Mouse (Mus musculus) heart, adult 2 months (tissue): ENCODE results near the gene Rasa2. TPM values are rescaled to one million over a fixed set of nuclear protein-coding genes. Genes with fewer than 3 reads are reported as not detected.

Source experiments
- DNase-seq, 2 experiments: peaks; one replicate each; pipeline ENCODE4 v3.0.0; 2021
- H3K27ac ChIP-seq: fragments of 200-600 bp; 2 replicates; pipeline ENCODE4 v1.8.1; 2022
- H3K27me3 ChIP-seq: fragments of 200-500 bp; 2 replicates; pipeline ENCODE4 v1.6.1; 2012; ENCODE audit warnings: mild to moderate bottlenecking, low read length, inconsistent platforms, mixed read lengths; ENCODE audit not compliant: control insufficient read depth, insufficient read depth
- H3K36me3 ChIP-seq: fragments of 200-500 bp; 2 replicates; pipeline ENCODE4 v1.6.1; 2012; ENCODE audit warnings: low read length, inconsistent platforms; ENCODE audit not compliant: control insufficient read depth, insufficient read depth
- H3K4me1 ChIP-seq: fragments of 200-500 bp; 2 replicates; pipeline ENCODE4 v1.6.1; 2011; ENCODE audit warnings: low read length; ENCODE audit not compliant: control insufficient read depth, insufficient read depth
- H3K4me3 ChIP-seq: fragments of 200-600 bp; 2 replicates; pipeline ENCODE4 v1.8.1; 2022
- H3K79me2 ChIP-seq: fragments of 200-500 bp; replicated peaks from 2 replicates; pipeline ENCODE4 v1.6.1; 2012; ENCODE audit warnings: mild to moderate bottlenecking, inconsistent platforms, low read length, moderate library complexity, mixed read lengths; ENCODE audit not compliant: control insufficient read depth, insufficient read depth
- H3K9ac ChIP-seq: fragments of 200-500 bp; 2 replicates; pipeline ENCODE4 v1.6.1; 2012; ENCODE audit warnings: low read depth, mild to moderate bottlenecking, control low read depth, inconsistent platforms, low read length, mixed read lengths
- CTCF ChIP-seq: fragments of 200-600 bp; IDR thresholded peaks from 2 replicates; pipeline ENCODE4 v1.8.1; 2022; ENCODE audit warnings: antibody characterized with exemption, mild to moderate bottlenecking, moderate library complexity
- EP300 ChIP-seq: fragments of 200-500 bp; IDR thresholded peaks from 2 replicates; pipeline ENCODE4 v1.6.1; 2011; ENCODE audit warnings: low read depth, low read length, control low read depth; ENCODE audit not compliant: insufficient read depth
- POLR2A ChIP-seq: fragments of 200-500 bp; IDR thresholded peaks from 2 replicates; pipeline ENCODE4 v1.6.1; 2011; ENCODE audit warnings: mild to moderate bottlenecking, low read depth, low read length, control low read depth; ENCODE audit not compliant: insufficient read depth
- WGBS: fragments of 180-500 bp; shearing (Covaris S2); methylation state at CpG from one replicate; pipeline ENCODE4 v1.1.7; 2018; 5-methylcytosine and 5-hydroxymethylcytosine counted together
- intact Hi-C: fragments of 180-260 bp; cut with DNase I; formaldehyde crosslinking; loops from one replicate; pipeline ENCODE4 v1.15.1; 2025
- polyA plus RNA-seq: library from polyadenylated mRNA; depleted of rRNA; stranded (reverse); fragments of >200 nt; gene quantifications from 2 replicates; pipeline ENCODE4 v1.2.3, GENCODE M21; 2012; rRNA removed
- total RNA-seq, 2 experiments: library from RNA; stranded (reverse); gene quantifications; 2 replicates each; pipeline ENCODE4 v1.2.3; 2021

Gene Rasa2
- total and polyA plus RNA-seq, 3 experiments: 2.1 to 6.0 (median 5.5) TPM

DNA sequence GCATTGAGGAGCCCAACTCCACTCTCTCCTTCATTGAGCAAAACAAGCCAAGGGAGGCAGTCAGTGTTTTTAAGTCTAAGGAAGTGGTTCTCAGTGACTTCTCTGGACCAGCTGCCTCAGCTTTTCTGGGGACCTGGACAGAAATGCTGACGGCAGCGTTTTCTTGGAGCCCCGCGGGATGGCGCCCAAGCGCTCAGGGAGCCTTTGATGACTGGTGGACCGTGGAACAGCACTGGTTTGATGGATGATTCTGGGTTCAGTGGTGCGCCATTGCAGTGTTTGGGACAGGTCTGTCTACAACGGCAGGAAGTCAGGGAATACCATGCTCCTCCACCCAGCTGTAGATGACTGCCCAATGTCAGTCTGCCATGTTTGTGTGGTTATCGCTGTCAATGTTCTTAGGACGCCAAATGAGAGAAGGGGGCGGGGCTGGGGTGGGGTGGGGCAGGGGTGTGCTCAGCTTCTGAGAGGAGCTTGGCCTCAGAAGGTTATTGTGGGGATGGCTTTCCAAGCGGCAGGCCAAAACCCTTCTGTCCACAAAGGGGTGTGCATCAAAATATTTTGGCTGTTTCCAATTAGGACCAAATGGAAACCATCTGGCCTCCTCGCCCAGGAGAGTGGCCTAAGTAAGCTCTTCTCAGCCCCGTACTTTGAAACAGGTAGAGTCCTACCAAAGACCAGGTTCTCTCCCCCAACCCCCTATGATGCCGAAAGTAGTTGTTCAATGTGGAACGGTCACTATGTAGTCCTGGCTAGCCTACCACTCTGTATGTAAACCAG, 127.1 kb downstream of the Rasa2 start:
- DNase-seq: no peak
- 85% methylated on average over 17 of the region's 17 CpGs for WGBS
- TF ChIP-seq POLR2A: no peak
- TF ChIP-seq CTCF: no peak
- no peak for TF ChIP-seq EP300
- no peaks in the 10 kb centered on the region for H3K36me3 ChIP-seq
- H3K79me2 ChIP-seq: no peaks in the 10 kb centered on the region
- no peak overlapping the region for H3K27ac ChIP-seq
- H3K4me3 ChIP-seq: no peak overlapping the region
- intact Hi-C loops: no loop called here
- no peaks in the 10 kb centered on the region for H3K27me3 ChIP-seq
- no peaks in the 10 kb centered on the region for H3K4me1 ChIP-seq
- no peak overlapping the region for H3K9ac ChIP-seq

- H3K79me2 ChIP-seq: no peaks in the 10 kb centered on the region
- no peak for DNase-seq
- intact Hi-C loops: no loop called here
- TF ChIP-seq POLR2A (no peak), EP300 (no peak), CTCF (no peak)
- H3K4me3 ChIP-seq: no peak overlapping the region
- H3K4me1 ChIP-seq: no peaks in the 10 kb centered on the region
- H3K27me3 ChIP-seq: no peaks in the 10 kb centered on the region
- WGBS: 76% methylated on average over 6 of the region's 6 CpGs
- no peaks in the 10 kb centered on the region for H3K36me3 ChIP-seq
- no peak overlapping the region for H3K27ac ChIP-seq
- no peak overlapping the region for H3K9ac ChIP-seq
Observed at GRCm38 (mm10) chr9:96502856-96503610, 128.4 kb downstream of the Rasa2 start.

DNA sequence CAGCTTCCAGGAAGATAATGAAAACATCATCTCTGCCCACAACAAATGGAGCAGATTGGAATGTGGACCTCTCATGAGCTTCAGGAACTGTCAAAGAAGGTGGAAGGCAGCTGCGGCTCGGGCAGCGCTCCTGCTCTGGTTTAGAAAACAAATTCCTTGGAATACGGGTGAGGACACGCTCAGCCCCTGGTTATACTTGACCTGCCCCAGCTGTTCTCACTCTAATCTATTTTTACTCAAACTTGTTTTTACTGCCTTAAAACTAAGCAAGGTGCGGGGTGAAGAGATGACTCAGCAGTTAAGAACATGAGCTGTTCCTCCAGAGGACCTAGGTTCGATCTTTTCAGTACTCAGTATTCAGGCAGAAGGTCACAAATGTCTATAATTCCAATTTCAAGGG, 130.2 kb downstream of the Rasa2 start:
- TF ChIP-seq EP300 (no peak), CTCF (no peak), POLR2A (no peak)
- intact Hi-C loops: no loop called here
- no peaks in the 10 kb centered on the region for H3K79me2 ChIP-seq
- no peak overlapping the region for H3K27ac ChIP-seq
- H3K4me1 ChIP-seq: no peaks in the 10 kb centered on the region
- DNase-seq: no peak
- 65% methylated on average over 7 of the region's 7 CpGs for WGBS
- no peak overlapping the region for H3K4me3 ChIP-seq
- H3K36me3 ChIP-seq: no peaks in the 10 kb centered on the region
- no peaks in the 10 kb centered on the region for H3K27me3 ChIP-seq
- no peak overlapping the region for H3K9ac ChIP-seq

- no peak overlapping the region for H3K9ac ChIP-seq
- intact Hi-C loops: no loop called here
- no peak overlapping the region for H3K27ac ChIP-seq
- no peaks in the 10 kb centered on the region for H3K36me3 ChIP-seq
- no peaks in the 10 kb centered on the region for H3K27me3 ChIP-seq
- 43% methylated on average over 3 of the region's 3 CpGs for WGBS
- DNase-seq: no peak
- no peaks in the 10 kb centered on the region for H3K79me2 ChIP-seq
- no peak overlapping the region for H3K4me3 ChIP-seq
- TF ChIP-seq EP300: no peak
- TF ChIP-seq POLR2A: no peak
- TF ChIP-seq CTCF: no peak
- H3K4me1 ChIP-seq: peaks cover 2% of the 10 kb centered on the region; the same call in 1 of the 2 replicates
Observed at GRCm38 (mm10) chr9:96493212-96493611, 138.2 kb downstream of the Rasa2 start.

DNA sequence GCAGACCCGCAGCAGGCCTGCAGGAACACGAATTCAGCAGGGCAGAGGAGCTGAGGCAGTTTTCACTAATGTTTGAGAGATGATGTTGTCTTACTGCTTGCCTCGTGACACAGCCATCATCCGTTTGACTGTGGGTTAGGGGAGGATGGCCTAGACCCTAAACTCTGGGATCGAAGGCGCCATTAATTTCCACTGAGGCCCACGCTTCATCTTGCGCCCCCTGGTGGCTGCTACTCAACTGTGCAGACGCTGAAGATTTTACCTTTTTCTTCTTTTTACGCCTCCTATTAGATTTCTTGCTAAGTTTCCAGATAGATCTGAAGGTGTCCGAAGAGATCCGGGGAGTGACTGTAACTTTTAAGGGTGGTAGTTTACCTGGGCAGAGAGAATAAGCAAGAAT, 139.6 kb downstream of the Rasa2 start:
- Histone ChIP-seq H3K36me3 (no peaks in the 10 kb centered on the region), H3K4me3 (no peak overlapping the region), H3K4me1 (peaks cover 2% of the 10 kb centered on the region; the same call in 1 of the 2 replicates), H3K9ac (no peak overlapping the region), H3K79me2 (no peaks in the 10 kb centered on the region), H3K27ac (no peak overlapping the region), H3K27me3 (no peaks in the 10 kb centered on the region)
- WGBS: 34% methylated on average over 12 of the region's 12 CpGs
- TF ChIP-seq POLR2A: no peak
- TF ChIP-seq CTCF: peak; percentile 87
- 0 out of 2 replicates have a peak, but pooled peaks have one; percentile 37 for TF ChIP-seq EP300
- peak; percentile 23 to 61 for DNase-seq
- intact Hi-C loops: loop anchor here (1.0 kb wide), 2 partner anchors 142 to 207 kb away; no protein-coding TSS in a partner anchor

Other genes starting within 250 kb of the Rasa2 start
- 10 to 100 TPM; 75.8 to 84.5 TPM for gene Rnf7, start 152.9 kb downstream of the Rasa2 start, total RNA-seq
- 195 and 197 TPM in 2 replicates for gene Rnf7, start 152.9 kb downstream of the Rasa2 start, polyA plus RNA-seq
- gene Gm28729, start 106.4 kb downstream of the Rasa2 start, total RNA-seq: not detected
- gene Gm28729, start 106.4 kb downstream of the Rasa2 start, polyA plus RNA-seq: not detected in 2 replicates
- gene Zbtb38, start 121.2 kb upstream of the Rasa2 start, total RNA-seq: 10 to 100 TPM; 42.3 to 43.5 TPM
- gene Zbtb38, start 121.2 kb upstream of the Rasa2 start, polyA plus RNA-seq: 9.0 and 16.0 TPM in 2 replicates